Mouse (Mus musculus) MEL (cell line): Measurements from ENCODE around the gene Fam213a.

Experiments
- CHD1 ChIP-seq: IDR thresholded peaks from 2 replicates; pipeline ENCODE4 v1.6.1; 2012; ENCODE audit warnings: low read depth, mild to moderate bottlenecking, inconsistent platforms, low read length, improper control_type of control experiment
- CHD2 ChIP-seq: IDR thresholded peaks from 2 replicates; pipeline ENCODE4 v1.6.1; 2011; ENCODE audit warnings: low read length, improper control_type of control experiment
- CTCF ChIP-seq, 3 experiments: IDR thresholded peaks in 2 of 3; conservative IDR thresholded peaks in 1 of 3; 2 replicates each; pipeline ENCODE4 v1.5.1; 2011 to 2012; ENCODE audit warnings: low read length in 3 of 3, low read depth in 2 of 3, mild to moderate bottlenecking in 2 of 3, improper control_type of control experiment in 1 of 3, inconsistent platforms in 1 of 3, mixed read lengths in 1 of 3, moderate library complexity in 1 of 3; ENCODE audit not compliant: control insufficient read depth in 1 of 3, insufficient read depth in 1 of 3, poor library complexity in 1 of 3, severe bottlenecking in 1 of 3
- E2F4 ChIP-seq: IDR thresholded peaks from 2 replicates; pipeline ENCODE4 v1.6.1; 2011; ENCODE audit warnings: low read depth, low read length, improper control_type of control experiment, borderline replicate concordance
- GATA1 ChIP-seq: IDR thresholded peaks from 2 replicates; pipeline ENCODE4 v1.6.1; 2011; ENCODE audit warnings: low read depth, low read length, improper control_type of control experiment
- MAX ChIP-seq: IDR thresholded peaks from 2 replicates; pipeline ENCODE4 v1.6.1; 2011; ENCODE audit warnings: low read length, improper control_type of control experiment
- NRF1 ChIP-seq: IDR thresholded peaks from 2 replicates; pipeline ENCODE4 v1.6.1; 2014; ENCODE audit warnings: low read depth, mild to moderate bottlenecking, inconsistent platforms, low read length, improper control_type of control experiment, moderate library complexity; ENCODE audit not compliant: poor library complexity, insufficient read depth, severe bottlenecking
- POLR2A ChIP-seq, 2 experiments: IDR thresholded peaks; 2 replicates each; pipeline ENCODE4 v1.6.1; 2011 to 2012; ENCODE audit warnings: low read length in 2 of 2, mild to moderate bottlenecking in 2 of 2, control low read depth in 1 of 2, improper control_type of control experiment in 1 of 2, low read depth in 1 of 2, moderate library complexity in 1 of 2; ENCODE audit not compliant: control insufficient read depth in 1 of 2, insufficient read depth in 1 of 2, poor library complexity in 1 of 2
- TCF12 ChIP-seq: IDR thresholded peaks from 2 replicates; pipeline ENCODE4 v1.6.1; 2014; ENCODE audit warnings: low read depth, mild to moderate bottlenecking, inconsistent platforms, low read length, improper control_type of control experiment, moderate library complexity
- UBTF ChIP-seq: IDR thresholded peaks from 2 replicates; pipeline ENCODE4 v1.6.1; 2012; ENCODE audit warnings: low read depth, mild to moderate bottlenecking, inconsistent platforms, low read length, improper control_type of control experiment, moderate library complexity, borderline replicate concordance; ENCODE audit not compliant: insufficient read depth
- USF1 ChIP-seq: IDR thresholded peaks from 2 replicates; pipeline ENCODE4 v1.6.1; 2014; ENCODE audit warnings: low read depth, mild to moderate bottlenecking, inconsistent platforms, low read length, improper control_type of control experiment, moderate library complexity
- ZC3H11A ChIP-seq: IDR thresholded peaks from 2 replicates; pipeline ENCODE4 v1.6.1; 2012; ENCODE audit warnings: low read depth, mild to moderate bottlenecking, inconsistent platforms, low read length, improper control_type of control experiment

DNA sequence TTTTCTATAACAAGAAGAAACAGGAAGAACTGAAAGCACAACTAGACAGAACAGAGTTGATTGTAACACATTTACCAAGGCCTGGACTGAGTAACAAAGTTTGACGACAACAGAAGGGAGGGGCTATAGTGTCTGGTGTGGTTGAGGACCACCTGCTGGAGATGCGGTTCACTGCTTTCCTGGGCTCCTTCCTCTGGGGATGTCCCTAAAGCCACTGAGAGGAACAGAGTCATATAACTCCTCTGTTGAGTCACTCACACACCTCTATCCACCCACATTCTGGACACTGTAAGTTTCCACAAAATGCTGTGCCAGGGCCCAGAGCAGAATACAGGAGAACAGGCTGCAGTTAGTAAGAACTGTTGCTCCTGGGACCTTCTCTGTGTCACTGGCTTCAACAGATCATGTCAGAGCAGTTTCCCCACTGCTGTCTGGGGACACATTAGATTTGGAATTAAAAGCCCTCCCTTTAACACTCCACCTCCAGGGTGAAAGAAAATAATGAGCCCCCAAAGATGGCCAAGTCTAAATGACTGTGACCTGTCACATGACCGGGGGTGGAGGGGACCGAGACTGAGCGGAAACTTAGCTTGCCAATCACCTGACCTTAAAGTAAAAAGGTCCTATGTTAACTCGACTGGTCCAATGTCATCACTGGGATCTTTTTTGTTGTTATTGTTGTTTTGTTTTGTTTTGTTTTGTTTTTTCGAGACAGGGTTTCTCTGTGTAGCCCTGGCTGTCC lies 13.5 kb downstream of the Fam213a start:
- no peak for TF ChIP-seq CHD2
- no peak for TF ChIP-seq POLR2A (IDR thresholded peaks at IDR 0.05; ENCODE audit: control insufficient read depth in 1 of 2, insufficient read depth in 1 of 2, low read depth in 1 of 2, low read length in 2 of 2, poor library complexity in 1 of 2)
- no peak for TF ChIP-seq MAX
- no peak for TF ChIP-seq GATA1
- no peak for TF ChIP-seq ZC3H11A
- TF ChIP-seq UBTF, result no peak
- no peak for TF ChIP-seq CHD1
- TF ChIP-seq CTCF (IDR thresholded peaks at IDR 0.05 in 2 of 3, conservative IDR thresholded peaks at IDR 0.05 in 1 of 3; ENCODE audit: control insufficient read depth in 1 of 3, insufficient read depth in 1 of 3, low read depth in 2 of 3, low read length in 3 of 3, poor library complexity in 1 of 3, severe bottlenecking in 1 of 3), result no peak
- no peak for TF ChIP-seq TCF12
- no peak for TF ChIP-seq E2F4
- no peak for TF ChIP-seq NRF1
- TF ChIP-seq USF1, result no peak
